Mouse (Mus musculus) thymus, adult 18-20 months (tissue): ENCODE results near the gene Gse1.

Source experiments
- DNase-seq, 2 experiments: peaks; one replicate each; pipeline ENCODE4 v3.0.0; 2022; ENCODE audit warnings: mixed read lengths in 2 of 2

Gene Gse1

DNA sequence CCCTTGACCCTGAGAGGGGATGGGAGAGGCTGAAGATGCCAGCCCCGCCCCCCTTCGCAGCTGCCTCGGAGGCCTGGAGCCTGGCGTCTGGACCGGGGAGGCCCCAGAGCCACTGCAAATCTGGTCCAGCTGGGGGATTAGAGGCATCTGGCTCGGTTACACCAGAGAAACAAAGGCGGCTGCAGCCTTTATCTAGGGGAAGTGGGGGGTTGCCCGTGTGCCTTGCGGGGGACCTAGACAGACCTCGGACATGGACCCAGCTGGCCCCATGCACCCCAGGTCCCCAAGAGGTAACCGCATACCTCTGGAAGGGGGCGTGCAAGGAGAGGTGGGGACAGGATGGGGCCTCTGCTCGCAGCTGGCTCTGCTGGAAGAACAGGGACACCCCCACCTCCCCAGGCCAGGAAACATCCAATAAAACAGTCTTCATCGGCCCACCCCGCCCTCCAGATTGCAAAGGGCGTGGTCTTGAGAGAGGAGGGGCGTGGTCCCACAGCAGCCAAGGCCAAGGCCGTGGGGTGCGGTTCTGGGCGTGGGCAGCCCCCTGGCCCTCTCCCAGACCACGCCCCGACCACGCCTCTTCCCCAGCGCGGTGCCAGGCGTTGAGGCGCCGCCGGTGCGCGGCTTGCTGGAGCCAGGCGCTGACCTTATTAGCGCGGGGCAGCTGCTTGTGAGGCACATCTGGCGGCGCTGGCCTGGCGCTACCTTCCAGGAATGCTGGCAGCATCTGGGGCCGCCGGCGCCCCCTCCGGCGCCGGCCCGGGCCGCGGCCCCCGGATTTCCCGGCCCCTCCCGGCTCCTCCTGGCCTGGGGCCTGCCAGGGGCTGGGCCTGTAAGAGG, 48.0 kb downstream of the Gse1 start:
- peak; percentile 47 to 64 for DNase-seq

- DNase-seq, result no peak
Observed at GRCm38 (mm10) chr8:120276891-120277426, 48.7 kb downstream of the Gse1 start.

GRCm38 (mm10) chr8:120278009-120278408, 49.8 kb downstream of the Gse1 start:
- DNase-seq, result no peak

DNA sequence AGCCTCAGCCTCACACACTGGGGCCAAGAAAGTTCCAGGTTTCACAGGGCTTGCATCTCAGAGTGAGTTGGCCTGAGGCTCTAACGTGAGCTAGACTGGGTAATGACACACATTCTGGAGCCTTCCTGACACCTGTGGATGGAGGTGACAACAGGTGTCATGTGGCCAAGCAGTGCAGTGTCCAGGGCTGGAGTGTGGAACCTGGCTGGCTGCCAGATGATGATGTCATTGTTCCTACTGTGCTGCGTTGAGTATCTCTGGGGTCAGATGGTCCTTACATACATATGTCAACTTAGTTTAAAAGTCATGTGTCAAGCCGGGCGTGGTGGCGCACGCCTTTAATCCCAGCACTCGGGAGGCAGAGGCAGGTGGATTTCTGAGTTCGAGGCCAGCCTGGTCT, 51.2 kb downstream of the Gse1 start:
- DNase-seq, result no peak

- DNase-seq, result peak; percentile 53 to 68
Observed at GRCm38 (mm10) chr8:120281487-120281886, 53.2 kb downstream of the Gse1 start.

GRCm38 (mm10) chr8:120282465-120282864, 54.2 kb downstream of the Gse1 start:
- DNase-seq, result no peak

GRCm38 (mm10) chr8:120284265-120284664, 56.0 kb downstream of the Gse1 start:
- DNase-seq, result no peak

- peak; percentile 66 to 84 for DNase-seq
Observed at GRCm38 (mm10) chr8:120285033-120285432, 56.8 kb downstream of the Gse1 start.

DNA sequence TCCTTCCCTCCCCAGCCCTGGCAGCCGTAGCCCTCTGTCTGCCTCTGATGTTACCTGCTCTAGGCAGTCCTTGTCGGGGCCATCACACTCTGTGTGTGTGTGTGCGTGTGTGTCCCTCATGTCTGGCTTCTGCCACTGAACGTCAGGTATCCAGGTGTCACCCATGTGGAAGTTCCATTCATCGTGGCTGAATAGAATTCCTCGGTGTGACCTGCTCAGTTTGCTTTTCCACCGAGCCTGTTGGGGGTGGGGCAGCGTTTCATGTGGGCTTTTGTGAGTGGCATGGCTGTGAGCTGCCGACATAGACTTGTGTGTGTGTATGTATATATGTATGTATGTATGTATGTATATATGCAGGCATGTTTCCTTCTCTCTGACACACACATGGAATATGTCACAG, 57.6 kb downstream of the Gse1 start:
- no peak for DNase-seq

DNA sequence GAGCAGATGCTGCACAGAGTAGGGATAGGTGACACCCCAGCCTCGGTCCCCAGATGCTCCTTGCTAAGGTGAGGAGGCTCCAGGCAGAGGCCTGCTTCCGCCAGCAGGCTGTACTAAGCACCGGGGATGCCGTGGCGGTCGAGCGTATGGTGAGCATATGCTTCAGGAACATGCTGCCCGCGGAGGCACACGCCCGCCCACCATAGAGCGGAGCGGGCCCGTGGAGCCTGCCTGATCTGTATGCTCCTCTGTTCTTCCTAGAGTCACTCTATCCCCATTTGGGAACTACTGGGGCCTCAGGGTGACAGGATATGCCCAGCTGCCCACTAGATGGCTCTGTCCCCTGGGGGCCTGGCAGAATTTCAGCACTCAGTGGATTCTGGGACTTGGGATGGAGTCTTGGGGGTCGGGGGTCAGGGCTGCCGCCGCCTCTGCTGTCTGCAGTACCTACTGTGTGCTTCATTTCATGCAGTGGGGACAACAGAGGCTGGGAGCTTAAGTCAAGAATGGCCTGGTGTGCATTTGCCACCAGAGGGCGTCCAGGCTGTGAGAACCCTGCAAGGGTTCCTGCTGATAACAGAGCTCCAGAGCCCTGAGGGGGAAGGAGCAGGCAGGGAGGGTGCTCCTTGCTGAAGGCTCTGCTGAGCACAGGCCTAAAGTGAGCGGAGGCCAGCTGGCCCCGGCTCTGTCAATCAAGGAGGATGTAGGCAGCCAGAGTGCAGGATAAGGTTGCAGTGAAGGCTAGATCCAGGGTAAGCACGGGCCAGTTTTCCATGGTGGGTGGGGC, 60.1 kb downstream of the Gse1 start:
- DNase-seq, result peak in 1 of 2 experiments; percentile 46

- DNase-seq, result no peak
Observed at GRCm38 (mm10) chr8:120289191-120289590, 60.9 kb downstream of the Gse1 start.

GRCm38 (mm10) chr8:120289698-120290181, 61.5 kb downstream of the Gse1 start:
- DNase-seq, result no peak

DNA sequence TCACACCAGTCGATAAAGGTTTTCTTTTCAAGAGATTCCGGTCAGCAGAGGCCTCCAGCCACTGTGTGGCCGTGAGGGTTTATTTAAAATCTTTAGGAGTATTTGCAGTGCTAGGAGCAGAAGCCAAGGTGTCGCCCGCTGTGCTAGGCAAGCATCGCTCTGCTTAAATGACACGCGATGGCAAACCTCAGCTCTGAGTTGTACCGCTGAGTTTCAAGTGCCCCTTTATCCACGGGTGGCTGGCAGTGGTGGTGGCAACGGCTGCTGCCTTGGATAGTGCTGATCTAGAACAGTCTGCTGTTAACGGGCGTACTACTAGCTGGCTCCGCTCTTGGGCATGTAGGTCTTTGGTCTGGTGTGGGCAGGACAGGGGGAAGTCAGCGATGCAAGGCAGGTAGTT, 62.4 kb downstream of the Gse1 start:
- no peak for DNase-seq

GRCm38 (mm10) chr8:120291650-120292049, 63.4 kb downstream of the Gse1 start:
- no peak for DNase-seq

DNA sequence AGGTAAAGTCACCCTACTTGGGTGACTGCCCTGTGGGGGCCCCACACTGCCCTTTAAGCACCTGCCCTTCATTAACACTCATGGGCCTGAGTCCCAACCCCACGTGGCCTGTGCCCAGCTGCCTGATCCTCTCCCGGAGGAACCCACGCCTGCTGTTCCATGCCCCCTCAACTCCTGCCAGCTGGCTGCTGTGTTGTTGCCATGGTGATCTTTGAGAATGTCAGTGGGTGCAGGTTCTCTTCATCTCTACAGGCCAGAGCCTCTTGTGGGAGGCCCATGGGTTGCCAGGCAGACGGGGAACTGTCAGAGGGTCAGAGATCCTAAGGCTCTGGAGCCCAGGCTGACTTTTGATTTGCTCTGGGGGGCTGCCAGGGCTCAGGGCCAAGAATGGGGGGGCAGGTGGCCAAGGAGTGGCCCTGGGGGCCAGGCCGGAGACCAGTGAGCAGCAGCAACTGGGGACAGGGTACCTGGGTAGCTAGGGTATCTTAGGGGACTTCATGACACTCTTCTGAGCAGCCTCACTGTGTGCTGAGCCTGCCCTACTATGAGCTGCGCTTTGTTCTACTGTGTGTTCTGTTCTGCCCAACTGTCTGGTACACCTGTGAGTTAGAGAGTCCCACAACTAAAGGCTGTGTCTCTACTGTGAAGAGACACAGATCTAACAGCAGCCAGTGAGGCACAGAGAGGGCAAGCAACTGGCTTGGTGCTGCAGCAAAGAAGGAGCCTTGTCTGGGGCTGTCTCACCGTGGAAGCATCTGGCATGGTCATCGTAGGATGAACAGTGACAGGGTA, 64.3 kb downstream of the Gse1 start:
- no peak for DNase-seq

- no peak for DNase-seq
Observed at GRCm38 (mm10) chr8:120293421-120294357, 65.4 kb downstream of the Gse1 start.

- no peak for DNase-seq
Observed at GRCm38 (mm10) chr8:120294982-120295870, 67.0 kb downstream of the Gse1 start.

DNA sequence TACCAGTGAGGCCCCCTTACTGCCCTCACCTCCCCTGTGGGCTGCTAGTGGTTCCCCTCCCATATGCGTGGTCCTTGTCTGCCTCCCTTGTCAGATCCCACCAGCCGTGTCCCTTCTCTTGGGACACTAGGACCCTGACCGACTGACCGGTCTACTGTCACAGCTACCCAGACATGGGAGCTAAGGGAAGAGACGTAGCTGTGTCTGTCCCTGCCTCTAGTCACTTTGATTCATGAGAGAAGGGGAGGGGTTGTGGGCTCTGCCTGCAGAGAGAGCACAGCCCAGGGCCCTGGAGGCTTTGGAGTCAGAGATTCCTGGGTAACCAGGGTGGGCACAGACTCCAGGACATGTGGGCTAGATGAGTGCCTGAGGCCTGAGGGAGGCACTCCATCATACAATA, 68.7 kb downstream of the Gse1 start:
- DNase-seq, result no peak

DNA sequence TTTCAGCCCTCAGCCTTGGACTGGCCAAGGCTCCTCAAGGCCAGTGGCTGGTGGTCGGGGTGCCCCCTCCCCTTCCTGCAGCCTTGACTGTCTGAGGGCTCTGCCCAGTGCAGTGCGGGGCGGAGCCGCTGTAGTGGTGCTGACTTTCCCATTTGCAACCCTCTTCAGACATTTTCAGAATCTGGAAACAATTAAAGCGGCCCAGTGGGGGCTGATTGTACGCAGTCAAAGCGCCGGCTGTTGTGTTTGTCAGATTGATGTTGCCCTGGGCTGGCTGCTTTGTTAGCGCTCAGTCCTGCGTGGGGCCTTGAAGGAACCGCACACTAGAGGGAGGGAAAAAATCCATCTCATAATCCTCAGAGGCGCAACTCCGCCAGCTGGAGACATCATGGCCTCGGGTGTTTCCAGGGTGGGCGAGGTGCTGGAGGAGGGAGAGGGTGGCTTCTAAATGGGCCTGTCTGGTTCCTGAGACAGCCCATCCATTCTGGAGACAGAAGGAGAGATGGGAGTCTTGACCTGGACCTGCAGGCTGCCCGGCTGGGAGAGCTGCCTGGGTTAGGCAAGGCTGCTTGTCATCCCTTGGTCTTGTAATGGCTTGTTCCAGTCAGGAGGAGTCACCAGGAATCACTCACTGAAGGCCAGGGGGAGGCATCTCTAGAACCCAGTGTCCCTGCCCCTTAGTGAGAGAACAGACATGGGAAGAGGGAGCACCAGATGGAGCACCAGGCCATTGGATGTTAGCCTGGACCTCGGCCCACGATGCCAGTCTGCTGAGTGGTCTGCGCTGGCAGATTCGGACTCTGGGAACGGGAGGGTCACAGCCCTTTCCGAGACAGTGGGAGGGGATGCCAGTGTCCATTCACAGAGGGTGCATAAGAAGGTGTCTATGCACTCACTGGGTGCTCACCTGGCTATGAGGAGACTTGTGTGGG, 70.6 kb downstream of the Gse1 start:
- no peak for DNase-seq
